Mouse (Mus musculus) lung, postnatal 0 days (tissue): ENCODE measurements at regions not wholly inside any gene's neighbourhood (a gene's known extent, or its start where the extent isn't known, plus 50 kb on each side); places are given as distances from the start of the nearest gene placed in this dataset.
A peak's percentile ranks its signal among the peaks of the same experiment; 100 is the strongest.

Source experiments
- ATAC-seq: fragments of 200-750 bp; cut with Nextera tagmentation; 2 replicates; pipeline ENCODE4 v1.8.0; 2017; ENCODE audit warnings: moderate library complexity
- DNase-seq: peaks from one replicate; pipeline ENCODE4 v3.0.0-alpha.2; 2016; ENCODE audit warnings: low spot score
- H3K27ac ChIP-seq: fragments of 300-500 bp; sonication (generic); 2 replicates; pipeline ENCODE4 v1.5.1; 2014; ENCODE audit warnings: antibody characterized with exemption, mild to moderate bottlenecking, low read length, mixed read lengths
- H3K27me3 ChIP-seq: fragments of 300-500 bp; sonication (generic); replicated peaks from 2 replicates; pipeline ENCODE4 v1.6.1; 2014; ENCODE audit warnings: low read length, mixed read lengths; ENCODE audit not compliant: insufficient read depth
- H3K36me3 ChIP-seq: fragments of 300-500 bp; sonication (generic); 2 replicates; pipeline ENCODE4 v1.6.1; 2014; ENCODE audit warnings: low read length, mixed read lengths; ENCODE audit not compliant: insufficient read depth
- H3K4me1 ChIP-seq: fragments of 300-500 bp; sonication (generic); 2 replicates; pipeline ENCODE4 v1.6.1; 2014; ENCODE audit warnings: antibody characterized with exemption, low read depth, low read length, mixed read lengths; ENCODE audit not compliant: insufficient read depth
- H3K4me2 ChIP-seq: fragments of 300-500 bp; sonication (generic); replicated peaks from 2 replicates; pipeline ENCODE4 v1.6.1; 2014; ENCODE audit warnings: low read depth, mild to moderate bottlenecking, low read length, moderate library complexity, mixed read lengths
- H3K4me3 ChIP-seq: fragments of 300-500 bp; sonication (generic); 2 replicates; pipeline ENCODE4 v1.5.1; 2014; ENCODE audit warnings: low read depth, low read length
- H3K9ac ChIP-seq: fragments of 300-500 bp; sonication (generic); replicated peaks from 2 replicates; pipeline ENCODE4 v1.6.1; 2014; ENCODE audit warnings: low read depth, mild to moderate bottlenecking
- H3K9me3 ChIP-seq: fragments of 300-500 bp; sonication (generic); 2 replicates; pipeline ENCODE4 v1.6.1; 2016; ENCODE audit warnings: low read length, mixed read lengths
- CTCF ChIP-seq: IDR thresholded peaks from 2 replicates; pipeline ENCODE4 v1.5.1; 2016; ENCODE audit warnings: antibody characterized with exemption, mild to moderate bottlenecking
- EP300 ChIP-seq: IDR thresholded peaks from 2 replicates; pipeline ENCODE4 v1.6.1; 2016; ENCODE audit warnings: antibody characterized with exemption, mild to moderate bottlenecking, control low read depth
- WGBS: fragments of 180-500 bp; shearing (Covaris S2); extraction: QIAGEN DNeasy Blood & Tissue Kit; methylation state at CpG from one replicate; pipeline ENCODE4 v1.1.7; 2014; 5-methylcytosine and 5-hydroxymethylcytosine counted together

GRCm38 (mm10) chr13:119333915-119334314 lies 94.5 kb upstream of the Paip1 start:
- ATAC-seq (no peak), DNase-seq (no peak)
- Histone ChIP-seq H3K4me3 (no peak overlapping the region), H3K4me1 (no peaks in the 10 kb centered on the region), H3K4me2 (no peak overlapping the region), H3K36me3 (no peaks in the 10 kb centered on the region; the same call in 1 of the 2 replicates), H3K9me3 (no peaks in the 10 kb centered on the region), H3K9ac (no peak overlapping the region), H3K27ac (no peak overlapping the region), H3K27me3 (no peaks in the 10 kb centered on the region)
- 92% methylated on average over 6 of the region's 6 CpGs for WGBS
- no peak for TF ChIP-seq CTCF
- no peak for TF ChIP-seq EP300

- TF ChIP-seq EP300 (peak; percentile 67), CTCF (no peak)
- Histone ChIP-seq H3K27ac (peak overlapping the region; percentile 59; the same call in 1 of the 2 replicates), H3K4me2 (no peak overlapping the region), H3K27me3 (no peaks in the 10 kb centered on the region), H3K4me1 (no peaks in the 10 kb centered on the region), H3K4me3 (no peak overlapping the region), H3K9me3 (no peaks in the 10 kb centered on the region), H3K36me3 (no peaks in the 10 kb centered on the region; the same call in 1 of the 2 replicates), H3K9ac (no peak overlapping the region)
- peak; percentile 91 for DNase-seq
- peak; percentile 74 for ATAC-seq
- 69% methylated on average over 5 of the region's 5 CpGs for WGBS
Observed at GRCm38 (mm10) chr13:119337861-119338260, 90.5 kb upstream of the Paip1 start.

GRCm38 (mm10) chr13:119339016-119339415 lies 89.4 kb upstream of the Paip1 start:
- Histone ChIP-seq H3K9ac (no peak overlapping the region), H3K4me1 (no peaks in the 10 kb centered on the region), H3K9me3 (no peaks in the 10 kb centered on the region), H3K27me3 (no peaks in the 10 kb centered on the region), H3K36me3 (no peaks in the 10 kb centered on the region; the same call in 1 of the 2 replicates), H3K4me2 (no peak overlapping the region), H3K4me3 (no peak overlapping the region), H3K27ac (no peak overlapping the region)
- TF ChIP-seq CTCF, result no peak
- TF ChIP-seq EP300, result no peak
- ATAC-seq (peak; percentile 60; the same call in 1 of the 2 replicates), DNase-seq (peak; percentile 60)
- WGBS, result 41% methylated on average over 5 of the region's 5 CpGs

GRCm38 (mm10) chr13:119339762-119340161 lies 88.6 kb upstream of the Paip1 start:
- TF ChIP-seq CTCF (no peak), EP300 (no peak)
- Histone ChIP-seq H3K4me3 (no peak overlapping the region), H3K9me3 (no peaks in the 10 kb centered on the region), H3K27me3 (no peaks in the 10 kb centered on the region), H3K9ac (no peak overlapping the region), H3K27ac (no peak overlapping the region), H3K4me2 (no peak overlapping the region), H3K36me3 (no peaks in the 10 kb centered on the region; the same call in 1 of the 2 replicates), H3K4me1 (no peaks in the 10 kb centered on the region)
- WGBS, result 64% methylated on average over 11 of the region's 11 CpGs
- ATAC-seq, result peak; percentile 42
- peak; percentile 36 for DNase-seq

- H3K36me3 ChIP-seq, result no peaks in the 10 kb centered on the region
- H3K27me3 ChIP-seq, result no peaks in the 10 kb centered on the region
- no peaks in the 10 kb centered on the region for H3K9me3 ChIP-seq
- 0 out of 2 replicates have a peak, but pooled peaks have one; percentile 23 for ATAC-seq
- H3K4me2 ChIP-seq, result no peak overlapping the region
- H3K9ac ChIP-seq, result no peak overlapping the region
- TF ChIP-seq EP300 (no peak), CTCF (peak; percentile 83)
- no peak overlapping the region for H3K4me3 ChIP-seq
- peak; percentile 41 for DNase-seq
- no peaks in the 10 kb centered on the region for H3K4me1 ChIP-seq
- 36% methylated on average over 2 of the region's 2 CpGs for WGBS
- H3K27ac ChIP-seq, result no peak overlapping the region
Observed at GRCm38 (mm10) chr13:119341833-119342232, 86.6 kb upstream of the Paip1 start.

- no peaks in the 10 kb centered on the region for H3K36me3 ChIP-seq
- WGBS, result 91% methylated on average over 7 of the region's 7 CpGs
- H3K27ac ChIP-seq, result no peak overlapping the region
- no peak for ATAC-seq
- no peak for DNase-seq
- no peak overlapping the region for H3K4me2 ChIP-seq
- H3K4me3 ChIP-seq, result no peak overlapping the region
- H3K9ac ChIP-seq, result no peak overlapping the region
- H3K4me1 ChIP-seq, result no peaks in the 10 kb centered on the region
- H3K27me3 ChIP-seq, result no peaks in the 10 kb centered on the region
- H3K9me3 ChIP-seq, result no peaks in the 10 kb centered on the region
- TF ChIP-seq EP300 (no peak), CTCF (no peak)
Observed at GRCm38 (mm10) chr13:119342761-119343160, 85.6 kb upstream of the Paip1 start.

- ATAC-seq (no peak), DNase-seq (no peak)
- H3K9me3 ChIP-seq, result no peaks in the 10 kb centered on the region
- H3K27ac ChIP-seq, result no peak overlapping the region
- no peak overlapping the region for H3K9ac ChIP-seq
- H3K27me3 ChIP-seq, result no peaks in the 10 kb centered on the region
- TF ChIP-seq EP300 (no peak), CTCF (no peak)
- H3K4me1 ChIP-seq, result no peaks in the 10 kb centered on the region
- no peak overlapping the region for H3K4me2 ChIP-seq
- H3K4me3 ChIP-seq, result no peak overlapping the region
- no peaks in the 10 kb centered on the region for H3K36me3 ChIP-seq
- WGBS, result 93% methylated on average over 3 of the region's 3 CpGs
Observed at GRCm38 (mm10) chr13:119347988-119348387, 80.4 kb upstream of the Paip1 start.
